Mouse (Mus musculus) ovary, adult 18-20 months (tissue): ENCODE data around the gene Pgm2.

Experiments
- DNase-seq: peaks from one replicate; pipeline ENCODE4 v3.0.0; 2022; ENCODE audit warnings: low spot score, mixed read lengths

Pgm2 gene

GRCm38 (mm10) chr5:64146384-64147005, 53.7 kb downstream of the Pgm2 start:
- no peak for DNase-seq

DNA sequence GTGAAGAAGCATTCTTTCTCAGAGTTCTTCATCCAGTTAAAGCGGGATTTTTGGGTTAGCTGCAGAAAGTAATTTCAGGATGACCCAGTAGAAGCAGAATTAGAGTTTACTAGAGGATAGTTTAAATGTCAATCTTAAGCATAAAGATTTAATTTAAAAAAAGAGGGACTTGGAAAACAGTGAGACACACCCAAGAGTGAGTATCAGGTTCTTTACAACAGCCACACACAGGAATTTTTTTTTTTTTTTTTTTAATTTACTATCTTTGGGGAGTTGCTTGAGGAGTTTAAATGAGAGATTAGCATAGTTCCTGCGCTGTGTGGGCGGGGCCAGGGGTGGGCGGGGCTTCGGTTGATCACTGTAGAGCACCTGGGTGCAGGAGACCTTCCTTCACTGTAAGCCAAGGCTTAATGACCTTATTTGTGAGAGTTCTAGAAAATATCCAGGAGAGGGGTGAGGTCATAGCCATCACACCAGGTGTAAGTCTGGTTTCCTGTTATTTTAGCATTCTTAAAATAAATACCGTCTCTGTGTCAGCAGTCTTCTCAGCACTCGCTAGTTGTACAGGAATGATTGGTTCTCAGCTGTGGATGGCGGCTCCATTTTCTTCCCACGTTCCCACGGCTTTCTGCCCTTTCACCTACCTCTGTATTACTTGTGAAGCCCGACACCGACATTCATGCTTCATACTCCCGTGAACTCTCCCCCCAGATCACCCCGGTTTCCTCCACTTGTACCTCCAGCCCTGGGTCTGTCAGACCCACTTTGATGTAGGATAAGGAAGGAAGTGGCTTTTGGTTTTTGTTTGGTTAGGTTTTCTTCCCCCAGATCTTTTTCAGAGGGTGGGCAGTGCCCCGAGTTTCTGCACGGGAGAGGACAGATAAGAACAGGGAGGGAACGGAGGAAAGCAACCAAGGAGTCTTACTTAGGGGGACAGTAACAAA, 56.7 kb downstream of the Pgm2 start:
- no peak for DNase-seq

- no peak for DNase-seq
These were observed 60.6 kb downstream of the Pgm2 start for GRCm38 (mm10) chr5:64153319-64153718.

GRCm38 (mm10) chr5:64155861-64156550, 63.3 kb downstream of the Pgm2 start, which contains the start of gene Tbc1d1:
Gene Tbc1d1 (plus strand): TSS chr5:64156305.
- DNase-seq: peak; percentile 25

DNA sequence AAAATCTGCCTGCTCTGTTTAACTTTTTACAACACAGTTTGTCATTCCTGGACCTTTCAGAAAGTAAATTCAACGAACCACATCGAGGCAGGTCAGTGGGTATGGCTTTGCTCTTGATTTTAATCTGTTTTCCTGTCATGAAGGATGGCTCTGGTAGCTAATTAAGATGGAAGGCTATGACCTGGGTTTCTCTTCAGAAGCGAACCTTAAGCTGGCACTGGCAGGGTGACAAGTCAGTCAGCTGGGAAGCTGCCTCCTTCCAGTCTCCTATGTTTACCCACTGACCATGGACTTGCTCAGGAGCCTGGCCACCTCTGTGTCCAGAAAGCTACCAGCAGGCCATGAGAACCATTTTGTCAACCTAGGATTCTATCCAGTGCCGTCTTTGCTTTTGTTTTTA, 63.8 kb downstream of the Pgm2 start:
- no peak for DNase-seq

GRCm38 (mm10) chr5:64157926-64158325, 65.2 kb downstream of the Pgm2 start:
- no peak for DNase-seq

DNA sequence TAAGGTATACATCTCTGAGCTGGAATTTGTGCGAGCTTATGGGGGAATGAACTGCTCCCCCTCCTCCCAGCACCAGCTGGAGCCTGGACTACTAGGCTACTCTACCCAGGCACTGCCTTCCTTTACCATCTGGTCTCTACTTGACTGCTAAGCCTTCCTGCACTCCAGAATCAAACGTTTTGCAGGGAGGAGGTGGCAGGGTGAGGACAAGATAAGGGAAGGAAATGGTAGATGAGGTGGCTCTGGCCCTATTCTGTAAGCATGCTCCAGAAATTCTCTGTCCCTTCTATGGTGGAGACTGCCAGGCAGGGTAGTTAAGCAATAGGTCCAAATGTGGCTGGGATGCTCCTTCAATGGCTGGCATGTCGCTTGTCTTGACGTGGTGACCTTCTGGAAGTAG, 65.8 kb downstream of the Pgm2 start:
- no peak for DNase-seq

GRCm38 (mm10) chr5:64159065-64159780, 66.5 kb downstream of the Pgm2 start:
- no peak for DNase-seq

GRCm38 (mm10) chr5:64159781-64160704, 67.3 kb downstream of the Pgm2 start:
- peak; percentile 15 for DNase-seq

- no peak for DNase-seq
These were observed 68.1 kb downstream of the Pgm2 start for GRCm38 (mm10) chr5:64160705-64161391.

DNA sequence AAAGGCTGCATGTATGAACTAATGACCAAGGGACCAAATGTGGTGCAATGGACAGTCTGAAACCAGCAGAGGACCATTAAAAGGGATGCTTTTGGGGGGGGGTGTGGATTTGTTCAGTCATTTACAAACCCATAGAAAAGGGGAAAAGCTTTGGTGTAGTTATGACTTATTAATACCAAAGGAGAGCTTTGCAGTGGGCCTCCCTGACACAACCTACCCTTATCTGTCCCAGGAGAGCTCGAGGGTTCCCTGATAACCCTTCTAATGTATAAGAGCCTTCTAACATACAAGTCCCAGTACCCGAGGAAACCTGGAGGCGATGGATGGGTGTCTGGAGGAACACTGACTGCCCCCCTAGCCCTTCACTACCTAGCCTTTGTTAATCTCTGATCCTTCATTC, 69.2 kb downstream of the Pgm2 start:
- DNase-seq: no peak

DNA sequence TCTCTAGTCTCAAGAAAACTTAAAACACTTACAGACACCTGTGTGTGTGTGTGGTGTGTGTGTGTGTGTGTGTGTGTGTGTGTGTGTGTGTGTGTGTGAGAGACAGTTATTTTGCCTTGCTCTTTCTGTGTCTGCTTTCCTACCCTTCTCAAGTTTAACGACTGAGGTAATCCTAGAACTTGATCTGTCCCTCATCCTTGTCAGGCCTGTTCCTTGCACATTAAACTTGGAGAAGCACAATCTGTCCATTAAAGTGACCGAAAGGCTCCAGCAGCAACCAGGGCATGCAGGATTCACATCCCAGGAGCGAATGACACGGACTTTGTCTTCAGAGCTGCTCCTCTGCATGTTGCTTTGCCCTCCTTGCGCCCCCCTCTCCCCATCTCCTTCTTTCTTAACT, 69.8 kb downstream of the Pgm2 start:
- no peak for DNase-seq

DNA sequence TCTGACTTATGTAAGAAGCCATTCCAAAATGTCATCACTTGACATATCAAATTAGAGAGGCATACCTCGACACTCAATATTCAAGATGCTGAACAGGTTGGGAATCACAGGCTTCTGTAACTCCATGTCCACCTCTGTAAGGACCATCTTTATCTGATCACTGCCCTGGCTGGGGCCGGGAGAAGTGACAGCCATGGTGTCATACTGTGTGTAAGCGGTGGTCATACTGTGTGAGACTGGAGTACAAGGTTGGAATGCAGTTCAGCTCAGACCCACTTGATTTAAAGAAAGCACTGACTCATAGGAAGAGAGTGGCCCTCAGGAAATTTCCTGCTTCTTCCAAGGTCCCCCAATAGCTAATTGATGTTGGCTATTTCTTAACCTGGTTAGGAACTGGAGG, 71.7 kb downstream of the Pgm2 start:
- no peak for DNase-seq

GRCm38 (mm10) chr5:64165826-64166225, 73.1 kb downstream of the Pgm2 start:
- DNase-seq: no peak

GRCm38 (mm10) chr5:64168990-64169540, 76.3 kb downstream of the Pgm2 start:
- DNase-seq: no peak

- no peak for DNase-seq
These were observed 80.1 kb downstream of the Pgm2 start for GRCm38 (mm10) chr5:64172884-64173283.

DNA sequence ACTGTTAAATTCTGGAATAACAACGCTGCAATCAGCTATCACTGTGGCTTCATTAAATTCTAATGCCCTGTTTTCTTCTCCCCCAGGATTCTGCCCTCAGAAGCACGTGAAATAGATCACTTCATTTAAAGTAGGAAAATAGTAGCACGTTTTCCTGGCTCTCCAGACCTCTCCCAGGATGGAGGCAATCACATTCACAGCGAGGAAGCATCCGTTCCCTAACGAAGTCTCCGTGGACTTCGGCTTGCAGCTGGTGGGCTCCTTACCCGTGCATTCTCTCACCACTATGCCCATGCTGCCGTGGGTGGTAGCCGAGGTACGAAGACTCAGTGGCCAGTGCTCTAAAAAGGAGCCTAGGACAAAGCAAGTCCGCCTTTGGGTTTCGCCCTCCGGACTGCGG, 80.6 kb downstream of the Pgm2 start:
- DNase-seq: no peak

- DNase-seq: no peak
These were observed 81.7 kb downstream of the Pgm2 start for GRCm38 (mm10) chr5:64174429-64174935.
